Mouse (Mus musculus): ENCODE measurements around the gene Ngp. TPM values are rescaled to one million over a fixed set of nuclear protein-coding genes. Genes with fewer than 3 reads are reported as not detected.
"Not testable (repeated sequence)": the region's sequence is repeated elsewhere in the genome, so short reads cannot be mapped to it uniquely, and the experiment has no call there.

The Ngp gene
- polyA plus RNA-seq (2011; ENCODE audit: insufficient read length, low read depth, missing spikeins): not detected in 2 replicates

DNA sequence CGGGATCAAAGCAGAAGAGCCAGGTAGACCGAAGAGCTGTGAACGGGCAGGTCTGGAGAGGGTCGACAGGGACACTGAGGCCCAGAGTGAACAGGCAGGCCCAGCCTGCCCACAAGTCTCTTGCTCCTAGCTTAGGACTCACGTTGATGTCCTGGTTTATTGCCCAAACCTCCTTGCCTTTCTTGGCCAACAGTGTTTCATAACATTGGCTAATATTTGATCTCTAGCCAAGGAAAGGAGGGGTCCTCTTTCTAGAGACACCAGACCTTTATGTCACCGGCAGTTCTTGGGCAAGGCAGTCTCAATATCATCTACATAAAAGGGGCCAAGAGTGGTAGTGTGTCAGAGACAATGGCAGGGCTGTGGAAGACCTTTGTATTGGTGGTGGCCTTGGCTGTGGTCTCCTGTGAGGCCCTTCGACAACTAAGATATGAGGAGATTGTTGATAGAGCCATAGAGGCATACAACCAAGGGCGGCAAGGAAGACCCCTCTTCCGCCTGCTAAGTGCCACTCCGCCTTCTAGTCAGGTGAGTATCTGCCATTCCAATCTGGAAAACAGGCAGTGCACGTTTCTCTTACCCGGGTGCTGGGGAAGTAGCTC, at the start of gene Ngp:
TSS of gene Ngp (plus strand) at position 237 of the 602 bp plus-strand sequence.
- TF ChIP-seq CTCF (IDR thresholded peaks at IDR 0.05; ENCODE audit: borderline replicate concordance, insufficient read depth, low read length): no peak
- no peak for TF ChIP-seq POLR2A (IDR thresholded peaks at IDR 0.05; ENCODE audit: low read depth, low read length)
- Histone ChIP-seq H3K4me1 (ENCODE audit: control insufficient read depth, insufficient read depth, low read length) (no peaks in the 10 kb centered on the region), H3K4me3 (ENCODE audit: insufficient read depth, low read length) (no peak within 1 kb of the TSS), H3K27ac (ENCODE audit: insufficient read depth, low read length) (no peak within 1 kb of the TSS)

DNA sequence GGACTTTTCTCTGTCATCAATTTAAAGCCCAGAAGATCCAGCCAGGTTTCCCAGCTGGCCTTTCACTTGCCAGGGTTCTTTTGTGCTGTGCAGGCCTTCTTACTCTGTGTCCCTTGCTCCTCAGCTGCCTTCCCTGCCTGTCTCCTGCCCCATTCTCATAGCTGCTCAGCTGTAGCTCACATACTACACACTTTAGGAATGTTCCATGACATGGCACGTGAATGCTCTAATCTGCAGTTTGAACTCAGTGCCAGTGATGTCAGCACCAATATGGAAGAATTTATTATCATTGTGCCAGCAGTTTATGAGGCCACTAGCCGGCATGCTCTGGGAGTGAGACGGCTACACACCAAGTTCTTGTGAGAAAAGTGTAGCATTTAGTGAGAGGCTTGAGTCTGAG, 49.7 kb upstream of the Ngp start:
- no peak for TF ChIP-seq POLR2A (IDR thresholded peaks at IDR 0.05; ENCODE audit: low read depth, low read length)
- TF ChIP-seq CTCF (IDR thresholded peaks at IDR 0.05; ENCODE audit: borderline replicate concordance, insufficient read depth, low read length): no peak
- H3K27ac ChIP-seq (ENCODE audit: insufficient read depth, low read length): no peak overlapping the region
- H3K4me1 ChIP-seq (ENCODE audit: control insufficient read depth, insufficient read depth, low read length): peaks cover 5% of the 10 kb centered on the region
- no peak overlapping the region for H3K4me3 ChIP-seq (ENCODE audit: insufficient read depth, low read length)

DNA sequence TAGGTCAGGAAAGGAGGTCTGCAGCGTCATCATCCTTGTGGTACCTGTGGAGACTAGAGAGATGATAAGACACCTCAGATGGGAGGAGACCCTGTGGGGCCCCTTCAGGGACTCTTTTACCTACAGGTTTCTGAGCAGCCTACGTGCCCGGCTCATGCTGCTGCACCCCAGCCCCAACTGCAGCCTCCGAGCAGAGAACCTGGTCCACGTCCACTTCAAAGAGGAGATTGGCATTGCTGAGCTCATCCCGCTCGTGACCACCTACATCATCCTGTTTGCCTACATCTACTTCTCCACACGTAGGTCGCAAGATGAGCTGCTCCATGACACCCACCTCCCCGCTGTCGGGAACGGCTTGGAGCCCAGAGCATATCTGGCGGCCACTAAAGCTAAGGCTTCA, 45.7 kb upstream of the Ngp start:
- H3K4me3 ChIP-seq (ENCODE audit: insufficient read depth, low read length): no peak overlapping the region
- no peaks in the 10 kb centered on the region for H3K4me1 ChIP-seq (ENCODE audit: control insufficient read depth, insufficient read depth, low read length)
- TF ChIP-seq CTCF (IDR thresholded peaks at IDR 0.05; ENCODE audit: borderline replicate concordance, insufficient read depth, low read length) (no peak), POLR2A (IDR thresholded peaks at IDR 0.05; ENCODE audit: low read depth, low read length) (no peak)
- H3K27ac ChIP-seq (ENCODE audit: insufficient read depth, low read length): no peak overlapping the region

DNA sequence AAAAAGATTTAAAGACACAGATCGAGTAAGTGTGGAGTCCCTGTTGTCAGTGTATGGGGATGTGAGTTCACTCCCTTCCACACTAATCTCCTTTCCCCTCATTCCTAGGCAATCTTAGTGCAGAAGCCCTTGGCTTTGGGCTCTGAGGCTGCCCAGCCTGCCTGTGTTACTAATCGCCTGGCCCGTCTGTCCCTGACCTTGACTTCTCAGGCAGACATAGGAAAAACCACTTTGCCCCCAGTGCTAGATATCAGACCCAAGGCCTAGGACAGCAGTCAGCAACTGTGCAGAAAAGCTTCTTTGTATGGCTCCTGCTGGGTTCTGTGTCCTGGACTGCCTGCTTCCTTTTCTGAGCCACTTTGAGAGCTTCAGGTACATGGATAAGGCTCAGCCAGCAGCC, 43.9 kb upstream of the Ngp start:
- Histone ChIP-seq H3K4me1 (ENCODE audit: control insufficient read depth, insufficient read depth, low read length) (no peaks in the 10 kb centered on the region), H3K4me3 (ENCODE audit: insufficient read depth, low read length) (no peak overlapping the region), H3K27ac (ENCODE audit: insufficient read depth, low read length) (no peak overlapping the region)
- TF ChIP-seq CTCF (IDR thresholded peaks at IDR 0.05; ENCODE audit: borderline replicate concordance, insufficient read depth, low read length): no peak
- TF ChIP-seq POLR2A (IDR thresholded peaks at IDR 0.05; ENCODE audit: low read depth, low read length): no peak

DNA sequence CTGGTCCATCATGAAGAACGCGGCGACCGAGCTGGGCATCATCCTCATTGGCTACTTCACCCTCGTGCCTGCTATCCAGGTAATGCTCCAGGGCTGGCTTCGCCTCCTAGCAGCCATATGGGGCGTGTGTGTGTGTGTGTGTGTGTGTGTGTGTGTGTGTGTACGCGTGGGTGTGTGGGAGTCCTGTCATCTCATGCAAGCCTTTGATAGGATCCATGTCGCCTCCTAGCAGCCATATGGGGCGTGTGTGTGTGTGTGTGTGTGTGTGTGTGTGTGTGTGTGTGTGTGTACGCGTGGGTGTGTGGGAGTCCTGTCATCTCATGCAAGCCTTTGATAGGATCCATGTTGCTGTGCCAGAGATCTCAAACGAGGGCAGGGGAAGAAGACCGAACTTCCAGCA, 41.9 kb upstream of the Ngp start:
- not testable (repeated sequence) for H3K4me3 ChIP-seq (ENCODE audit: insufficient read depth, low read length); H3K27ac ChIP-seq (ENCODE audit: insufficient read depth, low read length); H3K4me1 ChIP-seq (ENCODE audit: control insufficient read depth, insufficient read depth, low read length)

DNA sequence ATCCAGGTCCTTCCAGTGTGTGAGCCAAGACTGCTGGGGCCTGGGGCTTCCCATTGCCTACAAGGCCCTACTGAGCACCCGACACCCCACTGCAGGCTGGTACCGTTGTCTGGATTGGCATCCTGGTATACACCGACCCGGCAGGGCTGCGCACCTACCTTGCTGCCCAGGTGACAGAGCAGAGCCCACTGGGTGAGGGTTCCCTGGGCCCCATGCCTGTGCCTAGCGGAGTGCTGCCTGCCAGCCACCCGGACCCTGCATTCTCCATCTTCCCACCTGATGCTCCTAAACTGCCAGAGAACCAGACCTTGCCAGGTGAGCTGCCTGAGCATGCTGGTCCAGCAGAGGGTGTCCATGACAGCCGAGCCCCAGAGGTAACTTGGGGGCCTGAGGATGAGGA, 40.2 kb upstream of the Ngp start:
- Histone ChIP-seq H3K4me3 (ENCODE audit: insufficient read depth, low read length) (no peak overlapping the region), H3K4me1 (ENCODE audit: control insufficient read depth, insufficient read depth, low read length) (no peaks in the 10 kb centered on the region), H3K27ac (ENCODE audit: insufficient read depth, low read length) (no peak overlapping the region)
- TF ChIP-seq POLR2A (IDR thresholded peaks at IDR 0.05; ENCODE audit: low read depth, low read length) (no peak), CTCF (IDR thresholded peaks at IDR 0.05; ENCODE audit: borderline replicate concordance, insufficient read depth, low read length) (no peak)

DNA sequence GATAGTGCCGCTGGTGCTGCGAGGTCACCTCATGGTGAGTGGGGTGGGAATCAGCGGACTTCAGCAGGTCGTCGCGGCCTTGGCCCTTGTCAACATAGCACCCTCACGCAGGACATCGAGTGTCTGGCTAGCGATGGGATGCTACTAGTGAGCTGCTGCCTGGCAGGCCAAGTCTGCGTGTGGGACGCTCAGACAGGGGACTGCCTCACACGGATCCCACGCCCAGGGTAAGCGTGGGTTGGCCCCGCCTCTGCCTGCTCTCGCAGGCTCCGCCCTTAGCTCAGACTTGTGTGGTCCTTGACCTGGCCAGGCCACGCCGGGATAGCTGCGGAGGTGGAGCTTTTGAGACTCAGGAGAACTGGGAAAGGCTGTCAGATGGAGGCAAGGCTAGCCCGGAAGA, 38.9 kb upstream of the Ngp start:
- no peak for TF ChIP-seq POLR2A (IDR thresholded peaks at IDR 0.05; ENCODE audit: low read depth, low read length)
- no peak for TF ChIP-seq CTCF (IDR thresholded peaks at IDR 0.05; ENCODE audit: borderline replicate concordance, insufficient read depth, low read length)
- Histone ChIP-seq H3K4me1 (ENCODE audit: control insufficient read depth, insufficient read depth, low read length) (no peaks in the 10 kb centered on the region), H3K27ac (ENCODE audit: insufficient read depth, low read length) (no peak overlapping the region), H3K4me3 (ENCODE audit: insufficient read depth, low read length) (no peak overlapping the region)

DNA sequence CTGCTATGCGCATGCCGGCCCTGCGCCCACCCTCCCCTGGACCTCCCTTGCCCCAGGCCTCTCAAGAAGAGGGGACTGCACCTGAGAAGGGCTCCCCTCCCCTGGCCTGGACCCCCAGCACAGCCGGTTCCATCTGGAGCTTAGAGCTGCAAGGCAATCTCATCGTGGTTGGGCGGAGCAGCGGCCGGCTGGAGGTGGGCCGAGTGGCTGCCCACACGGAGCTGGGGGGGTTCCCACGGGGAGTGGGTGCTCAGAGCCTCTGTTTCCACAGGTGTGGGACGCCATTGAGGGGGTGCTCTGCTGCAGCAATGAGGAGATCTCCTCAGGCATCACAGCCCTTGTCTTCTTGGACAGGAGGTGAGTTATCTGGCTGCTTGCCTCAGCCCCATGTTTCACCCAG, 38.3 kb upstream of the Ngp start:
- H3K27ac ChIP-seq (ENCODE audit: insufficient read depth, low read length): no peak overlapping the region
- H3K4me1 ChIP-seq (ENCODE audit: control insufficient read depth, insufficient read depth, low read length): no peaks in the 10 kb centered on the region
- TF ChIP-seq CTCF (IDR thresholded peaks at IDR 0.05; ENCODE audit: borderline replicate concordance, insufficient read depth, low read length): no peak
- TF ChIP-seq POLR2A (IDR thresholded peaks at IDR 0.05; ENCODE audit: low read depth, low read length): no peak
- no peak overlapping the region for H3K4me3 ChIP-seq (ENCODE audit: insufficient read depth, low read length)

DNA sequence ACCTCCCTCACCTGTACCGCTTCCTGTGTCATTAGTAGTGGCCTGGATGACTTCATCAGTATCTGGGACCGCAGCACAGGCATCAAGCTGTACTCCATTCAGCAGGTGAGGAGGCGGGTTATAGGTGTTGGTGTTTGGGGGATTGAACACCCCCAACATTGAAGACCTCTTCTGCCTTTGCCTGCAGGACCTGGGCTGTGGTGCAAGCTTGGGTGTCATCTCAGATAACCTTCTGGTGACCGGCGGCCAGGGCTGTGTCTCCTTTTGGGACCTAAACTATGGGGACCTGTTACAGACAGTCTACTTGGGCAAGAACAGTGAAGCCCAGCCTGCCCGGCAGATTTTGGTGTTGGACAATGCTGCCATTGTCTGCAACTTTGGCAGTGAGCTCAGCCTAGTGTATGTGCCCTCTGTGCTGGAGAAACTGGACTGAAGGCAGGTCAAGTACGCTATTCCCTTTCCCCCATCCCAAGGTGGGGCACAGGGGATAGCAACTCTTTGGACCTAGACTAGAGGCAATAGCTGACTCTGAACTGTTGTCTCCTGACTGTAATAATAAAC, 35.1 kb upstream of the Ngp start:
- Histone ChIP-seq H3K4me3 (ENCODE audit: insufficient read depth, low read length) (no peak overlapping the region), H3K27ac (ENCODE audit: insufficient read depth, low read length) (no peak overlapping the region)
- no peak for TF ChIP-seq CTCF (IDR thresholded peaks at IDR 0.05; ENCODE audit: borderline replicate concordance, insufficient read depth, low read length)
- no peak for TF ChIP-seq POLR2A (IDR thresholded peaks at IDR 0.05; ENCODE audit: low read depth, low read length)

DNA sequence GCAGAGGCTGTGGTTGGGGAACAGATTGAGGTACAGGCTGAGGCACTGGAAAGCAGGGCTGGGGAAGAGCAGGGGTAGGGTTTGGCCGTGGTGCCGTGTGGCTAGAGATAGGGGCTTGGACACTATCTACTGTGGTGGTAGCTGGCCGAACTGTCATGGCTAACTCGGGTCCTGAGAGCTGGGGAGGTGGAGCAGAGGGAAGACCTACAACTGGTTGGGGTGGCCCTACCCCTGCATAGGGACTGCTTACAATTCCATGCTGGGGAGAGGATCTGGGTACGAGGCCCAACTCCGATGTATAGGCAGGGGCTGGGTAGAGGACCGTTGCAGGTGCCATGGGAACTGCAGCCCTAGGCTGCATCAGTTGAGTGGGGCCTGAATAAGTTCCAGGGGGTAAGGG, 31.5 kb upstream of the Ngp start:
- Histone ChIP-seq H3K4me1 (ENCODE audit: control insufficient read depth, insufficient read depth, low read length) (no peaks in the 10 kb centered on the region), H3K27ac (ENCODE audit: insufficient read depth, low read length) (no peak overlapping the region), H3K4me3 (ENCODE audit: insufficient read depth, low read length) (no peak overlapping the region)
- TF ChIP-seq CTCF (IDR thresholded peaks at IDR 0.05; ENCODE audit: borderline replicate concordance, insufficient read depth, low read length) (no peak), POLR2A (IDR thresholded peaks at IDR 0.05; ENCODE audit: low read depth, low read length) (no peak)

More for the DNA sequence above, 35.1 kb upstream of the Ngp start:
- no peaks in the 10 kb centered on the region for H3K4me1 ChIP-seq (ENCODE audit: control insufficient read depth, insufficient read depth, low read length)

All from embryonic fibroblast, embryonic 13.5 days (primary cell).